Mouse (Mus musculus) cerebellum, adult (tissue): ENCODE measurements around the gene Ptprcap.
A peak's percentile ranks its signal among the peaks of the same experiment; 100 is the strongest.

Experiments
- ATAC-seq: cut with Nextera tagmentation; 2 replicates; pipeline ENCODE4 v1.9.2; 2017; ENCODE audit warnings: mild to moderate bottlenecking, moderate library complexity, mixed read lengths; ENCODE audit not compliant: insufficient number of reproducible peaks, low FRiP score, low TSS enrichment

The Ptprcap gene

DNA sequence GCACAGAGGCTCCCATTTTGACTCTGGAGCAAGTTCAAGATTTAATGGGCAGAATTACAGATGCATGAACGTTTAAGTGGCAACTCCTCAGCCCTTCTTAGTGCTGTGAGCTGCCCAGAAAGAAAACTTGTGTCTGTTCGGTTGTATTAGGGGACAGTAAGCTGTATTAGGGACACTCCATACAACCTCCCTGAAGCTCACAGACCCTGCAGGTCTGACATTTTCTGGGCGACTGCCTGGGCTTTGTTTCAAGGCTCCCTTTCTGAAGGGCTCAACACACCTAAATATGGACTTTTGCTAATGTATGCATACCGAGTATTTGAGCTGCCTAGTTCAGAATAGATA lies 10.1 kb downstream of the Ptprcap start:
- no peak for ATAC-seq

DNA sequence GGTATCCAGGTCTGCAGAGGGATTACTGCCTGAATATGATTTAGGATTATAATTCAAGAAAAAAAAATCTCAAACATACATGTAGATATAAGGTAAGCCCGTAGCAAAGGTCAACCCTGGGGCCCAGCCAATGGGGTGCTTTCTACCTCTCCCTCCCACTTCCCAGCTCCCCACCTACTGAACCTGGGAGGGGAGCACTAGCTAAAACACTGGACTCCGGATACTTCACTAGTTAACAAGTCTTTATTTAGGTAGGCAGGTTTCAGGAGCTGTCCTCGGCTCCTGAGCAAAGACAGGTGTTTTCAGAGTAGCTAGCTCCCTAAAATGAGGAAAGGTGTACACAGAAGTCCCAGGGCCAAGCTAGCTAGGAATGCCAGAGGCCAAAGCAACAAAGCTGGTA lies 10.7 kb downstream of the Ptprcap start:
- ATAC-seq = no peak

DNA sequence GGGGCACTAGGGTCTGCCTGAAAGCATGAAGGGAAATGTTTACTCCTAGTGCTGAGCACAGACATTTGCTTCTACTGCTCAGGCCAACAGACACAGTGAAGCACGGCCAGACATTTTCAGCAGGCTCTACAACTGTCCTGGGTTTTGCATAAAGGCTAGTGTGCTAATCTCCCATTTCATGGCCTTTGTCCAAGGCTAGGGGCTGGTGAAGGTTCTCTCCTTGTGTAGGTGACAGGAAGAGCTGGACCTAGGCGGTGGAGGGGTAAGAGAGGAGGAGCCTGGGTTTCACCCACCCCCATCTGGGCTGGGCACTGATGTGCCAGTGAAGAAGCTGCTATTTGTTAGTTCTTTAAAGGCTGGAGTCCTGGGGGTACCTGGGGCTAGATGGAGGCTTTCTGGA lies 11.3 kb downstream of the Ptprcap start:
- ATAC-seq = no peak

DNA sequence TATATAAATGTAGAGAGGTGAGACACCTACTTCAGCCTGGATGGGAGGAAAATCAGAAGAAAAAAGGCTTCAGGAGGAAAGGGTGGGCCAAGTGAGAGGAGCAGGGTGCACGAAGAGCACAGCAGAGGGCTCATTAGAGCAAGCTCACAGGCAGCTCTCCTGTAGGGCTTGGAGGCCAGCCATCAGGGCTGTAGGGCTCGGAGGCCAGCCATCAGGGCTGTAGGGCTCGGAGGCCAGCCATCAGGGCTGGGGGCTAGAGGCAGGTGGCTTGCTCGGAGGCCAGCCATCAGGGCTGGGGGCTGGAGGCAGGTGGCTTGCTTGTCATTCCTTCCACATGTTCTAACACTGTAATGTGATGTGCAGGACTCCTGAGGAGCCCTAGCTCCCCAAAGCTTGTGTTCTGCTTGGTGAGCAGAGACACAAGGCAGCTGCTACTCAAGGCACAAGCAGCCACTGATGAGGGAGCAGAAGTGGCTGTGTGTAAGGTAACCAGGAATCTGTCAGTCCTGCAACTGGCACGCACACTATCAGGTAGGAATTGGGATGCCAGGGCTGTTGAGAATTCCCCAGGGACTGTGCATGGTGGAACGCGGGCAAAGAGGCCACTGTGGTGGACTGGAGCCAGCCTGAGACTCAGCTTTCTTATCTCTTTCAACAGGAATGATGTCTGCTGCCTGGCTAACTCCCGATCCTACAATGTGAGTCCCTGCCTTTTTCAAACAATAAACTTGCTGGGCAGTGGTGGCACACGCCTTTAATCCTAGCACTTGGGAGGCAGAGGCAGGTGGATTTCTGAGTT lies 13.5 kb downstream of the Ptprcap start:
- ATAC-seq = no peak

DNA sequence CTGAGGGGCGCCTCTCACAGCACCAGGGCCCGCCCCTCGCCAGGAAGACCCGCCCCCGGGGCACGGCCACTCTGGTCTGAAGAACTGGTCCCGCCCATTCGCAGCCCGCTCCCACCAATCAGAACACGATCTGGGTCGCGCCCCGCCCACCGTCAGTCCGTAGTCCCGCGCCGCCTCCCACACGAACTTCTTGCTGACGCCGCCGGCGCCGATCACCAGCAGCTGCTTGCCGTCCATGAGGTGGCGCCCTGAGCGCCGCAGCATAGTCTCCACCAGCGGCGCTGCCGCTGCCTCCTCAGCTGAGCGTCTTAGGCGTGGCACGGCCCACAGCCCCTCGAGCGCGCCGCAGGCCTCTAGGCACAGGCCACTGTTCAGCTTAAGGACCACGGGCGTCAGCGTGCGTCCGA lies 16.0 kb downstream of the Ptprcap start:
- ATAC-seq = peak; percentile 74

DNA sequence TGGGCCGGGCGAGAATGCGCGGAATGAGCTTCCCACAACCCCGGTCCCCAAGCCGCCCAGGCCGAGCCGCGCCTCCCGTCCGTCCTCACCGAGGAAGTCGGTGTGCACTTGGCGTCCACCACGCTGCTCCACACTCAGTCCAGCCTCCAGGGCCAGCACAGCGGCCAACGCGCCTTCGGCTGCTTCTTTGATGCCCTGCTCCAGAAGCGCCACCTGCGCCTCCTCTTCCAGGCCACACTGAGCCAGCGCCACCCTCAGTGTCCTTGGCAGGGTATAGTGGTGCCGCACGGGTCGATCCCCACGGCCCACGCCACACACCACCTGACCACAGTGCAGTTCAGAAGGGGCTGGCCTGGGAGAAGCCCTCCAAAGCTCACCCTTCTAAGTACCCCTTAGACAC lies 16.4 kb downstream of the Ptprcap start:
- ATAC-seq = peak; percentile 34; the same call in 1 of the 2 replicates

DNA sequence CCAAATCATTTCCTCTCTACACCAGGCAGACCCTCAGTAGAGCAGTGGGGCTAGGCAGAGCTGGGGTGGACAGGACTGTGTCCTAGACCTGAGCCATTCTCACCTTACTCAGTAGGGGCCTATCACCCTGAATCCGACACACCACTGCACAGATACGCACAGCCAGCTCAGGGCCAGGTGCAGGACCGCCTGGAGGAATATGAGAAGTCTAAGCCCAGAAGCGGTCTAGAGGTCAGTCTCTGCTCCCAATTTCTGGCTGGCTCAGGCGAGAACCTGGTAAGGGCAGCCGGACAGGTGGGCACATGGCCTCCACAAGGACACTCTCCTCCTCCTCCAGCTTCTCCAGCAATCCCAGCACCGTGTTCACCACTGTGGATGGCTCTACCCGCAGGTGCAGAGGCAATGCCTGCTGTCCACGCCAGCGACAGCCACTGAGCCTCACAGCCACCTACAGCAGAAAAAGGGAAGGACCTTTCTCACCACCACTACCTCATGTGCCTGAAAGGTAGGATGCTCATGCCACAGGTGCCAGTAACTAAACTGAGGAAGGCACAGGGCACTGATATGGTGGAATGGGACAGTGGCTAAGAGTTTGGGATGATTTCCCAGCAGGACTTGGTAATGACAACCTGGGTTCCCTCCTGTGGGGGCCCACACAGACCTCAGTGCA lies 17.5 kb downstream of the Ptprcap start:
- no peak for ATAC-seq

DNA sequence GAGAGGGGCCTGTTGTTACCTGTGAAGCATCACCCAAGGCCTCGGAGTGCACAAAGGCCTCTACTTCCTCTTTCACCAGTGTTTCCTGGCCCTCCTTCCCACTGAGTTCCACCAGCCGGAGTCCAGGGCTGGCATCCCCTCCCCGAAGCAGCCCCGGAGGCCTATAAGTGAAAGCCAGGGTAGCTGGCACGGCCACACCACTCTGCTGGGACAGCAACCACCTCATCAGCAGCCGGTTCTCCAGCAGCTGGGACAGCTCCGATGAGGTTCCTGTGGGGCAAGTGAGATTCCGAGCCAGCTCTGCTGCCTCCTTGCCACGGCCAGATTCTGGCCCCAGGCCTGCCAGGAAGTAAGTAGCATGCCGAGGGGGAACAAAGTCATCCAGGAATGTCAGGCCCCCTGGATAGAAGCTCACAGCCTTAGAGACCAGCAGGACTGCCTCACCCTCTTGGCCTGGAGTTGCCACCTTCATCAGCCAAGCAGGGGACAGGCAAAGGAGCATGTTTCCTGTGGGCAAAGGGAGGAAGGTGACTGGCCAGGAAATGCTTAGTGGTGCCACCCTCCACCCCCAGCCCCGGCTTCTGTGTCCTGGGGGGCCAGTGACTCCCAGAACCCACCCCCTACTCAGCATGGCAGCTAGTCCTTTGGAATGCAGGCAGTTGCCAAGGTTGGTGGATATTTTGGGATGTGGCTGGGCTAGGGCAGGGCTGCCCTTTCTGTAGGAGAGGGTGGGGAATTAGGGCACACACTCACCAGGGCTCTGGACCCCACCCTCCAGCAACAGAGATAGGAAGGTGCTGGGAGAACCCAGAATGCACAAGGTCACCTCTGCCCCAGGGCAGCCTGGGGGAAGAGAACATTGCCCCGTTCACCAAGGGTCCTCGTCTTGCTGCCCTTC lies 18.2 kb downstream of the Ptprcap start:
- ATAC-seq = no peak

DNA sequence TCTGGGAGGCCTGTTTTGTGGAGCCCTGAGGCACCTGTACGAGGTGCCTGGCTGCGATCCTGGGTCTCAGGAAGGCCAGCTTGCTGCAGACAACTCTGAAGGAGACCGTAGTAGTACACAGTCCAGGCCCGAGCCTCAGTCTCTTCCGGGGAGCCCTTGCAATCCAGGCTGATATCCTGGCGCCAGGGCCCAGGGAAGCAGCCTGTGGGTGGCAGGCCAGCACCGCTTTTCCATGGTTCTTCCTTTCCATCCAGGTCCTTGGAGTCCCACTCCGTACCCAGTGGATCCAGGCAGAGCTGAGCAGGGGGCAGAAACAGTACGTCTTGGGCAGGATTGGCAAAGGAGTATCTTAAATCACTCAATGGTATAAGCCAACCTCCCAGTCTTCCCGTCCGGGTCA lies 19.5 kb downstream of the Ptprcap start:
- no peak for ATAC-seq

DNA sequence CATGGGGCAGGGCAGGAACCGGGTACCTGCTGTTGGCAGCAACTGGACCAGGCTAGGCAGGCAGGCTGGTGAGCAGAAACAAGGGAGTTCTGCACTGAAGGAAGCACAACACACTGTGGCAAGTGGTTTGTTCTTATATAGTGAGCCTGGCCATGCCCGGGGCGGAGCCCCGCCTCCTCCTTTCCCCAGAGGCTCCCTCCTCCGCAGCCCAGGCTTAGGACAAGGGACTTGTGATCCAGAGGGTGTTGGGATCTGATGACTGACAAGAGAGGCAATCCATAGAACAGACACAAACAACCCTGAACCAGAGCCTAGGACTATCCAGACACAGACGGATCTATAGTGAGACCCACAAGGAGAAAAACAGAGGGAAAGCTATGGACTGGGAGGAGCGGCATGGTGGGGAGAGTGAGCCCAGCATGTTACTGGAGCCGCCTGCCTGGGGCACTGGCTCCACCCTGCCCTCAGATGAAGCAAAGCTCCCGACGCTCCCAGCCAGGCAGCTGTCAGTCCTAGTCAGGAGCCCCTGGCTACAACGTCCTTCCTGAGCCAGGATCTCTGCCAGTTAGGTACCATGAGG lies 22.1 kb downstream of the Ptprcap start, which contains the start of gene Carns1:
TSS of gene Carns1 (minus strand) at position 112 of the 580 bp plus-strand sequence.
- ATAC-seq = no peak

DNA sequence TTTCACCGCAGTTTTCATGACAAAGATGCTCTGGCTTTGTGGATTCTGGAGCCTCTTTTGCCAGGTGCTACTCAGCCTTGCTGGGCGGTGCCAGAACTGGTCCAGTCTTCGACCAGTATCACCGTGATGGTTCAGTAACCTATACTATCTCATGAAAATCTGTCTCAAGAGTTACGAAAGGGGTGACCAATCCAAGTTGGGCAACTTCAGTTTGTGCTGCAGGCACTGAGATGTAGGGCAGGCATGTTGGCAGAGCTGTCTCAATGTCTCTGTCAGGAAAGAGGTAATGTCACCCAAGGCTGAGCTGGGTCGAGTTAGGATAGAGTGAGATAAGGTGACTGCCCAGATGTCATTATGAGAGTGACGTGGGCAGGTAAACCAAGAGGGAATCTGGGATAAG lies 27.0 kb downstream of the Ptprcap start:
- ATAC-seq = no peak

DNA sequence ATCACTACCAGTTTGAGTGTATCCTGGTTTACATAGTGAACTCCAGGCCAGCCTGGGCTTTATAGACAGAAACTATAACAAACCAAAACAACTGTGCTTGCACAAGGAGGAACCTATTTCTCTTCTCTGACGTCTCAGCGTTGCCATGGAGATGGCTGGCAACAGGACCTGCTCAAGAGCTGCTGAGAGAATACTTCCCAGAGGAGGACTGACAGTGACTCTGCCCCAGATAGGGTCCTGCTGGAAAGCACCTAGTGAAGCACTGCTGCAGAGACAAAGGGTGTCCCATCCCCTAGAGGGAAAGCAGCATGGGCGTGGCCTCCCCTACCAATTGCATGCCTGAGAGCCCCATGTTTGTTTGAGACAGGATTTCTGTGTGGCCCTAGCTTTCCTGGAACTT lies 28.5 kb downstream of the Ptprcap start:
- ATAC-seq = no peak

DNA sequence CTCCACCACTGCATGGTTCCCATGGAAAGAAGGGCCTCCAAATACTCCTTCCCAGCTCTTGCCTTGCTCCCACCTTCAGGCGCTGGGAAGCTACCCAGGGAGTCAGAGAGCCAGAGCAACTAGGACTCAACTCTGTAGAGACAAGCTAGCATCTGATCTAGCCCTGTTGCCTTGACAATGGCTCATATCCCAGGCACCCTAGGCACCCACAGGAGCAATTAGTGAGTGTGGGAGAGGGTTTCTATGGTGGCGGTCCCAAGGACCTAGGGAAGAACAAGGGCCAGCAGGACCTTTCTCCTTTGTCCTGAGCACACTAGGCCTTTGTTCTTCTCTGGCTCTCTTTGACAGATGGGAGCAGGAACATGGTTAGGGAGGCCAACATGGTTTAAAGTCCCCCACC lies 30.3 kb downstream of the Ptprcap start:
- no peak for ATAC-seq

DNA sequence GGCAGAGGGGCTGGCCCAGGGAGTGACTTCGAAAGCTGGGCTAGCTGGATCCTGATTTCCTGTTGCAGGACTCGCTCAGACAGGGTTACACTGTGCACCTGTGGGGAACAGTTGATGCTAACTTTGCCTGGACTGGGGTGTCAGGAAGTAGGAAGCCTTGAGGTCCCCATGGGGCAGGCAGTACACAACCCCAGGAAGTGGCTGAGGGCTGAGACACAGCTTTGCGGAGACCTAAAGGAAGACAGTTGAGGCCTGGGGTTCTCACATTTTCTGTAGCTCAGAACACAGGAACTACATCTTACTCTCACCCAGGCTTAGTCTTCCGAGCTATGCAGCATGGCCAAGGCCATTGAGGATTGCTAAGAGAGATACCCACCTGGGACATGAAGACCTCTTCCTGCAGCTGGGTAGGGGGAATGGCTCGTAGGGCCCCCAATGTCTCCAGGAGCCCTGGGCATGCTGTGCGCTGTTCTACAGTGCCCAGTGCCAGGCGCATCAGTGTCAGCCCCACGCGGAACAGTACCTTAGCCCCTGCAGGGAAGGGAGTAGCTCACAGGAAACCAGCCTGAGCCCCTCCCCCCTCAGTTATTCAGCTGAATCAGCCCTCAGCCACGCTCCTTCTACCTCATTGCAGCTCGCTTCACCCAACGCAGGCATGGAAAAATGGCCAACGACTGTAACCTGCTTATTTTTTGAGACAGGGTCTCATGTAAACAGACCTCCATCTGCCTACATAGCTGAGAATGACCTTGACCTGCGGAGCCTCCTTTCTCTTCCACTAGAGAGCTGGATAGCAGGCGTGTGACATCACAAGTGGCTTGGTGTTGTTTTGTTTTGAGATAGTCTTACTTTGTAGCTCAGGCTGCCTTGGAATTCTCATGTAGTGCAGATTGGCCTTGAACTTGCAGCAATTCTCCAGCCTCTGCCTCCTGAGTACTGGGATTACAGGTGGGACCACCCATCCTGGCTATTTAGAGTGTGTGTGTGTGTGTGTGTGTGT lies 31.9 kb downstream of the Ptprcap start:
- no peak for ATAC-seq

DNA sequence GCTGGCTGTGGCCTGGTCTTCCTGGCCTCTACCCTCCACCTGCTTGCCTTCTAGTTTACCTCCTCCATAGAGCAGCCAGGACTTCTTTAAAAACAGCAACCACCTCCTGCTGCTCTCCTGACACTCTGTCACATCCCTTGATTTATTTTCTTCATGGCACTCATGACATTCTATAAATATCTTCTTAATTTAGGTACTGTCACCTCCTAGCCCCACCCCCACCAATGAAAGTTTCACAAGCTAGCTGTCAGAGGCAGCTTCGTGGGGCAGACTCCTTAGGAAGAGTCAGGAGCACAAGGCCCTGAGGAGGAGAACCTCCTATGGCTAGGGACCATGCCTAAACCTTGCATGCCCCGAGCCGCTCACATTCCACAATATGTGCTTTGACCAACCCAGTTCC lies 33.9 kb downstream of the Ptprcap start:
- no peak for ATAC-seq

DNA sequence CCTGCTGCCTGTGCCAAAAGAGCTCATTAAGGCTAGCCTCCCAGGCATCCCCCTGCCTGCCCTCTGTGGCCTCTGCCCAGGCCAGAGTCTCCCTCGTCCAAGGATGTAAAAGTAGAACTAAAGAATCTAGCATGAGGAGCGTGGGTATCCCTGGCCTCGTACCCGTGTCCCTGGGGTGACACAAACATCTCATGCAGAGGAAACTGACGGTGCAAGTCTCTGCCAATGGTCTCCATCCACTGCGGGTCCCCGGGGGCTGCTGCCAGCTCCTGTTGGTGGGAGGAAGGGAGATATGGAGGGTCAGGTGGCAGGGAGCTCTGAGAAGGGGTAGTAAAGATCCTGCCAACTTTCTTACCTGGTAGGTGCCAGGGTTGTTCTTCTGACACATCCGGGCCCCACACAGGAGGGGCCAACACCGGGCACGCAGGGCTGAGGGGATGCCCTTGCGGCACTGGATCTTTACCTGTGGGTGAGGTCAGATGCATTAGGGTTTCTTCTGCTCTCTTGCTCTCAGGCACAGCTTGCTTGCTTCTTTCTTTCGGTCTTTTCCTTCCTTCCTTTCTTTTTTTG lies 35.7 kb downstream of the Ptprcap start:
- no peak for ATAC-seq

DNA sequence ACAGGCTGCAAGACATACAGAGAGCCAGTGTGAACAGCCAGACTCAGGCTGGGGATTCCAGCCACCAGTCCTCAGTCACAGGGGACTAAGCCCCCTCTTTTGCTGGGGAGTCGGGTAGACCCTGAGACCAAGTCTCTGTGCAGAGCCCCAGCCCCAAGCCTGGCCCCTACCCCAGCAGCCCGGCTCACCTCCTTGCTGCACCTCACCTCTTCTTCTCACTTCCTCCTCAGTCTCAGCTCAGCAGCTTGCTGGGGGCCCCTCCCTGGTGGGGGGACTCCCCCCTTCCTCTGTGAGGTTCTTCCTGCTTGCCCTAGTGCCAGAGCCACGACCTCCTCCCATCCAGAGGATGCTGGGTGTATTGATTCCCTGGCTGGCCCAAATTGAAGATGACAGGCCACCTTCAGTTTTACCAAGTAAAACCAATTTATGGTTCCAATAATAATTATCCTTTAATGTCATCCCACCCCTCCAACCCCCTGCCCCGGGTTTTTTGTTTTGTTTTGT lies 37.5 kb downstream of the Ptprcap start, which contains the start of gene Tbc1d10c:
TSS of gene Tbc1d10c (minus strand) at position 454 of the 504 bp plus-strand sequence.
- ATAC-seq = no peak

DNA sequence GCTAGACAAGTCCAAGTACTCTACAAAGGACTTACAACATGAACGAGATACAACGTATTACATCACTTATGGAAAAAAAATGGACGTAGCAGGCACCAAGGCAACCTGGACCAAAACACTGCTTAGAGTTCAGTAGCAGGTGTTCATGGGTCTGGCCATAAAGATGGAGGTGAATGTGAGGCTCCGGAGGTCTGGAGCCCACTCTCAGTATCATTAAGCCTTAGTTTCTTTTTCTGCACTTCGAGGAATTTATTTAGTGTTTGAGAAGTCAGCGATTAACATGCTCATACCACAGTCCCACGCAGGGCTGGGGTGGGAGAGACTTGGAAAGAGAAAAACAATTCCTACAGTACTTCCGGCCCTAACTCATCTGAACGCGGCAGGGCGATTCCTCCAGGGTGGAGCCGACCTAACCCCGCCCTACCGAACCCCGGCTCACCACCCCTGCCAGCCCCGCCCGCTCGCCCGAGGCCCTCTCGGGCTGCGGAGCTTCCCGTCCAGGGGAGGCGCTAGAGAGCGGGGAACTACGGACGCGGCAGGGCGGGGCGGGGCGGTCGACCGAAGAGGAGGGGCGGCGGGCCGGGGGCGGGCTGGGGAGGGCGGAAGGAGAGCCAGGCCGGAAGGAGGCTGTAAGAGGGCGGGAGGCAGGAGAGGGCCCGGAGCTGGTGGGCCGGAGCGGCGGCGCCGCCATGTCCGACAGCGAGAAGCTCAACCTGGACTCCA lies 38.3 kb downstream of the Ptprcap start, which contains the start of gene Ppp1ca:
TSS of gene Ppp1ca (plus strand) at position 538 of the 723 bp plus-strand sequence.
- peak; percentile 70 for ATAC-seq
